Mouse (Mus musculus) thymus, postnatal 25 days (tissue): ENCODE results near the gene Clec11a.

ENCODE experiments used
- DNase-seq: peaks from one replicate; pipeline ENCODE4 v3.0.0; 2022

Clec11a gene

DNA sequence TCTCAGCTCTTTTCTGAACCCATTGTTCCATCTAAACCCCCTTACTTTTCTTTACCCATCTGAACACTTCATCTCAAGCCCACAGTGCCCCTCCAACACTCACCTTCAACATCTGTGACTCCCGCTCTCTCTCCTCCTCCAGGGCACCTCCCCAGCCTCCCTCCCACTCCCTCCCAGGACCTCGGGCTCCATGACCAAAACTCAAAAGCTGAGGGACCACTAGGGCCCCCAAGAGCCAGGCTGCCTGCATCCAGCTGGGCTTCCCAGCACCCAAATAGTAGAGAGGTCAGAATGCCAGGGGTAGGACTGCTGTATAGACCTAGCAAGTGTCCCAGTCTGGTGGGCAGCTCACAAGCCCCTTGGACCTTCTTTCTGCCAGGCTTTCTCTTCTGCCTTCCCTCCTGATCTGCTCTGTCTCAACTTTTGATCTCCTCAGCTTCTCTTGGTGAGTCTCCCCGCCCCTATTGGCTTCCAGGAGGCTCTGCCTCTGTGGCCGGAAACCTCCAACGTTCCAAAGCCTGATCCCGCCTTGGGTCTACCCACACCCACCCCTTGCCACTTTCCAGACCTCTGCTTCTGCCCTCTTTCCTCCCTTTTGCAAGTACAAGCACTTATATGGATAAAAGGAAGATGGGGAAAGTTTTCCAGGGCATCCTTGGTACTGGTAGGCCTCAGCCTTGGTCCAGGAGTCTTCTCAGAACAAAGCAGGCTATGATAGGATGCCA is at the start of gene Clec11a:
Clec11a (minus strand) TSS at position 387 of the 725 bp plus-strand sequence.
- no peak for DNase-seq

DNA sequence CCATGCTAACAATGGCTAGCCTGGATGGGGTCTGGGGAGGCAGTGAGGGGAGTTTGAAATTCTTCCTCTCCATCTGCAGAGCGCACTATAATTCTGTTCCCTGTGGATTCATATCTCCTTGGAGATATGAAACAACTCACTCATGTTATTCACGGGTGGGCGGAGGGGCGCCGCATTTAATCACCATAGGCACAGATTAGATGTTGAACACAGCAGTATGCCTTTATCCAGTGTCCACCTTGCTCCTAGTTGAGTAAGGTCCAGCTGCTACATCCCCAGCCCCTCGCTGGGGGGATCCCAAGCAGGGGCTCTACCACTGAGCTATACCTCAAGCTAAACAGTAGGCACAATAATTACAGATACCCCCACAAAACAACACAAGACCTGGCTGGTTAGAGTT is 48.7 kb upstream of the Clec11a start:
- no peak for DNase-seq

DNA sequence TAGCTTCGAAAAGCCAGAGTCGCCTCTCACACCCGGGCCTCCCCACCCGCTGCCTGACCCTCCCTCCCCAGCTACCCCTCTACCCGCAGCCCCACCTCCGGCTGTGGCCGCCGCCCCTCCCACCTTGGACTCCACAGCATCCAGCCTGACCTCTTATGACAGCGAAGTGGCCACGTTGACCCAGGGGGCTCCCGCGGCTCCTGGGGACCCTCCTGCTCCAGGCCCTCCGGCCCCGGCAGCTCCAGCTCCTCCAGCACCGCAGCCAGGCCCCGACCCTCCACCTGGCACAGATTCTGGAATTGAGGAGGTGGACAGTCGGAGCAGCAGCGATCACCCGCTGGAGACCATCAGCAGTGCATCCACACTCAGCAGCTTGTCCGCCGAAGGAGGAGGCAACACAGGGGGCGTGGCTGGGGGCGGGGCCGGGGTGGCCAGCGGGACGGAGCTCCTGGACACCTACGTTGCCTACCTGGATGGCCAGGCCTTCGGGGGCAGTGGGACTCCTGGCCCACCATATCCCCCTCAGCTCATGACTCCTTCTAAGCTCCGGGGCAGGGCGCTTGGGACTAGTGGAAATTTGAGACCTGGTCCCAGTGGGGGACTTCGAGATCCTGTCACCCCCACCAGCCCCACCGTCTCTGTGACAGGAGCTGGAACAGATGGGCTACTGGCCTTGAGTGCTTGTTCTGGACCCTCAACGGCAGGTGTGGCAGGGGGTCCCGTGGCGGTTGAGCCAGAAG is 47.1 kb upstream of the Clec11a start:
- DNase-seq: no peak

DNA sequence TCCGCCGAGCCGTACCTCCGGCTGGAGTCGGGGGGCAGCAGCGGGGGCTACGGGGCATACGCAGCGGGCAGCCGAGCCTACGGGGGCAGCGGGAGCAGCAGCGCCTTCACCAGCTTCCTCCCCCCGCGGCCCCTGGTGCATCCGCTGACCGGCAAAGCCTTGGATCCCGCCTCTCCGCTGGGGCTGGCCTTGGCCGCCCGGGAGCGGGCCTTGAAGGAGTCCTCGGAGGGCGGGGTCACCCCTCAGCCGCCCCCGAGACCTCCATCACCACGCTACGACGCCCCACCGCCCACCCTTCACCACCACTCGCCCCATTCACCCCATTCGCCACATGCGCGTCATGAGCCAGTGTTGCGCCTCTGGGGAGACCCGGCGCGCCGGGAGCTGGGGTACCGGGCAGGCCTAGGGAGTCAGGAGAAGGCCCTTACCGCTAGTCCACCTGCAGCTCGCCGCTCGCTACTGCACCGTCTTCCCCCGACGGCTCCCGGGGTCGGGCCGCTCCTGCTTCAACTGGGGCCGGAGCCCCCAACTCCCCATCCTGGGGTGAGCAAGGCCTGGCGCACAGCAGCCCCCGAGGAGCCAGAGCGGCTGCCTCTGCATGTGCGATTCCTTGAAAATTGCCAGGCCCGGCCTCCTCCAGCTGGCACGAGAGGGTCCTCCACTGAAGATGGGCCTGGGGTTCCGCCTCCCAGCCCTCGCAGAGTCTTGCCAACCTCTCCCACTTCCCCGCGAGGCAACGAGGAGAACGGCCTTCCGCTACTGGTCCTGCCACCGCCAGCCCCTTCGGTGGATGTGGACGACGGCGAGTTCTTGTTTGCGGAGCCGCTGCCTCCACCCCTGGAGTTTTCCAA is 46.3 kb upstream of the Clec11a start:
- DNase-seq: no peak

DNA sequence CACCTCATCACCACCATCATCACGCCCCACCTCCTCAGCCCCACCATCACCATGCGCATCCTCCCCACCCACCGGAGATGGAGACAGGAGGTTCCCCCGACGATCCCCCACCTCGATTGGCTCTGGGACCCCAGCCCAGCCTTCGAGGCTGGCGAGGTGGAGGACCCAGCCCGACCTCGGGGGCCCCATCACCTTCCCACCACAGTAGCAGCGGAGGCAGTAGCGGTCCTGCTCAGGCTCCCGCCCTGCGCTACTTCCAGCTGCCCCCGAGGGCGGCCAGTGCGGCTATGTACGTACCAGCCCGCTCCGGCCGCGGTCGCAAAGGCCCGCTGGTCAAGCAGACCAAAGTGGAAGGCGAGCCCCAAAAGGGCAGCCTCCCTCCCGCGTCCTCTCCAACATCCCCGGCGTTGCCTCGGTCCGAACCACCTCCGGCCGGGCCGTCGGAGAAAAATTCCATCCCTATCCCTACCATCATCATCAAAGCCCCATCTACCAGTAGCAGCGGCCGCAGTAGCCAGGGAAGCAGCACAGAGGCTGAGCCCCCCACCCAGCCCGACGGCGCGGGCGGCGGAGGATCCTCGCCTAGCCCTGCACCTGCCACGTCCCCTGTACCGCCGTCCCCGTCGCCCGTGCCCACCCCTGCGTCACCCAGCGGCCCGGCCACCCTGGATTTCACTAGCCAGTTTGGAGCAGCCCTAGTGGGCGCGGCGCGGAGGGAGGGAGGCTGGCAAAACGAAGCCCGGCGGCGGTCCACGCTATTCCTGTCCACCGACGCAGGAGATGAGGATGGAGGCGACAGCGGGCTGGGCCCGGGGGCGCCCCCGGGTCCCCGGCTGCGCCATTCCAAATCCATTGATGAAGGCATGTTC is 45.4 kb upstream of the Clec11a start:
- DNase-seq: no peak

DNA sequence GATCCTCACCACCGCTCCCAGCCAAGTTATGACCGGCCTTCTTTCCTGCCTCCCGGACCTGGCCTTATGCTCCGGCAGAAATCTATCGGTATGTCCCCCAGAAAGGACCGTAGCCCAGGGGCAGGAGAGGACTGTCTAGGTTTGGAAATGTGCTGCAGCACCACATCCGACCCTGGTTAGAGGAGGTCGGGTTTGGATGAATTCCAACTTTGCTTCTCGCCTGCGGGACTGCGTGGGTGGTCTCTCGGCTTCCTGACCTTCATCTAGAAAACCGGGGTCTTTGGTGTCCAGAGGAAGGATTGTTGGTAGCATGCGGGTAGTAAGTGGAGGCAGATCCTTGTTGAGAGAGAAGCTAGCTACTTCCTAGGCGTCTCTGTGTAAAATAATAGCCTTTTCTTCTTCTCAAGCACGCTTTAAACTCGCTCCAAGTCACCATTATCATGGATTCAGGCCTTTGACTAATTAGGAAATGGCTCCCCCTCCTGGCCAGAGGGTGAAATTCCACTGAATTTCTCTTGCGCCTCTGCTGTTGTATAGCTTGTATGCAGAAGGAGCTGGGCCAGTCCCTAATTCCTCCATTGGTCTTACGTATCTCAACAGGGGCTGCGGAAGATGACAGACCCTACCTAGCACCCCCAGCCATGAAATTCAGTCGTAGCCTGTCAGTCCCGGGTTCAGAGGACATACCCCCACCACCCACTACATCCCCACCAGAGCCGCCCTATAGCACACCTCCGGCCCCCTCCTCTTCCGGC is 44.4 kb upstream of the Clec11a start:
- DNase-seq: peak; percentile 70

DNA sequence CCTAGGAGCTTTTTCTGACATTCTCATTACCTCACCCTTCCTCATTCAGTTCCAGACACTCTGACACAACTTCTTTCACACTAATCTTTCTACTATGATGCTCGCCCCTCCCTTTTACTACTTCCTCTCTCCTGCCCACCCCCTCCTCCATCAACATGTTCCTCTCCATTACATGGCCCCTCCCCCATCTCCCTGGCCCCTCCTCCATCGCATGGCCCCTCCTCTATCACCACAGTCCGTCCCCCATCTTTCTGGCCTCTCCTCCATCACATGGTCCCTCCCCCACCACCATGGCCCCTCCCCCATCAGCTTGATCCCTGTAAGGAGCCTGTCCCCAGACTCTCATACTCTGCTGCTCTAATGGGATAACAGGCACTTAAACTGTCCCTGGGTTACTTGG is 42.3 kb upstream of the Clec11a start:
- DNase-seq: no peak

DNA sequence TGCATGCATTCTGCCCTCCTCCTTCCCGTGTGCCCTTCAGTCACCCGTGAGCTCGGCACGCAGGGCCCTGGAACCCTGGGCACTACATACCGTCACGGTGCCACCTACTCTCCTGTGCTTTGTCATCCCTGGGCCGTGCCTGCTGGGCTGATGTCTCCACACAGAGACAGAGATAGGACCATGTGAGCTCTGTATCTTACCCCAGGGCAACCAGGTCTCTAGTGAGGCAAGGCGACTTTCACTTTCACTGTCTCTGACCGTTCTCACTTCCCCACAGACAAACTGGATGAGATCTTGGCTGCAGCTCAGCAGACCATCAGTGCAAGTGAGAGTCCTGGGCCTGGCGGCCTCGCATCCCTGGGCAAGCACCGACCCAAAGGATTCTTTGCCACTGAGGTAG is 37.9 kb upstream of the Clec11a start:
- DNase-seq: no peak

DNA sequence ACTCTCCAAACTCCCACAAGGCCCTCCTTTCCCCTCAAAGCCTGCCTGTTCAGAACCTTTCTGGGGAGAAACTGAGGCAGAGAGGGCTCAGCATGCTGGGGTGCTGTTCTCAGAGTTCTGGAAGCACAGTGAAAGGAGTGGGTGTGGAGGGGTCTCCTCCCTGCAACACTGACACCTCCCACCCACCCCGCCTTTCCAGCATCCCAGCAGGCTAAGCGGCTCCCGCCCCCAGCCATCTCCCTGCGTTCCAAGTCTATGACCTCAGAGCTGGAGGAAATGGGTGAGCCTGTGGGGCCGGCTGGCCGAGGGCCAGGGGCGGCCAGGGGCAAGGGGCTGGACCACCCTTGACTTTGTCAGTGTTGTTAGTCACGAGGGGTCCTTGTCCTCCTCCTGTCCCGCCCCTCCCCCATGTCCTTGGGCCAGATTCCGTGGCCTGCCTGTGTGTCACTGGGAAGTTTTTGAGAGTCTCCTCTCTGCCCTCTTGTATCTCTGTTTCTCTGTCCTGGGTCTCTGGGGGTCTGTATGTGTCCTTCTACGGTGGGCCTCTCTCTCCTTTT is 36.8 kb upstream of the Clec11a start:
- DNase-seq: no peak

DNA sequence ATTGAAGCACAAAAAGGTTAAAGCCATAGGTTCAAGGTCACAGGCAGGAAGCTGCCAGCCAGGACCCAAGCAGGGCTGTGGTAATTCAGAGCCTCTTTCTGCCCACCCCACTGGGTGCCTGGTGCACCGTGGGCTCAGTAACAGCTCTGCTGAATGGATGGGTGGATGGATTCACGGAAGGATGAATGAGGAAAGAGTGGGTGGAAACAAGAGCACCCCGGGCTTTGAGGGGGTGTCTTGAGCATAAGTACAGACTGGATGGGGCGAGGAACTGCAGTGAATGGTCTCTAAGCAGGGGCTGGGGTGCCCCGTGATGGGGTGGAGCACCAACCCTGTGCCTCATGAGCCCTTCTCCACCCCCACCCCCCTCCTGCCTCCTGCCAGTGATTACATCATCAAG is 35.0 kb upstream of the Clec11a start:
- no peak for DNase-seq

DNA sequence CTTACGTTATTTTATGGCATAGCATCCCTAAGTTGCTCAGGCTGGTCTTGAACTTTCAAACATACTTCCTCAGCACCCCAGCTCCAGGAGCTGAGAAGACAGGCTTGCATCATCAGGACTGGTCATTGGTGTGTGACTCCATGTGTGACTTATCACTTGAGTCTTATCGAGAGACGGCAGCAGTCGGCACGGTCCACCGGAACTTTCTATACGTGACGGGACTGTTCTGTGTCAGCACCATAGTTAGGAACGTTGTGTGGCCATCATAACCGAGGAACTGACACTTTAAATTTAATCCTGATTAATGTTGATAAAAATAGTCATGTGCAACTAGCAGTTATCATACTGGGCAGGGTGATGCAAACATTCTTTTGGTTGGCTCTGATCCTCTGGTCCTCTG is 34.4 kb upstream of the Clec11a start:
- DNase-seq: no peak

DNA sequence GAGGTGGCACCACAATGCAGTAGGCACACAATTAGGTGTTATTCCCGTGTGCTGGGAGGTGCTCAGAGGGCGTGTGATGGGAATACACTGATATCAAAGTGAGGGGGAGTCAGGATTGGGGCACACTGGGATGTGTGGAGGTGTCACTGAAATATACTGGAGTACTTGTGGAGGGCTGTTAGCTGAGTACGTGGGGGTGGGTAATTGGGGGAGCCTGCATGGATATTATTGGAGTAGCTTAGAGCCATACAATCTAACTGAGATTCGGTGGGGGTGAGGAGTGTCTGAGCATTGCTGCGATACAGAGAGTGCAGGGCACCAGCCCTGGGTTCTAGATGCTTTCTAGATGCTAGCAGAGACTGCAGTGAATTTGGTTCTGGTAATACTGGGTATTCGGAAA is 33.5 kb upstream of the Clec11a start:
- DNase-seq: no peak

DNA sequence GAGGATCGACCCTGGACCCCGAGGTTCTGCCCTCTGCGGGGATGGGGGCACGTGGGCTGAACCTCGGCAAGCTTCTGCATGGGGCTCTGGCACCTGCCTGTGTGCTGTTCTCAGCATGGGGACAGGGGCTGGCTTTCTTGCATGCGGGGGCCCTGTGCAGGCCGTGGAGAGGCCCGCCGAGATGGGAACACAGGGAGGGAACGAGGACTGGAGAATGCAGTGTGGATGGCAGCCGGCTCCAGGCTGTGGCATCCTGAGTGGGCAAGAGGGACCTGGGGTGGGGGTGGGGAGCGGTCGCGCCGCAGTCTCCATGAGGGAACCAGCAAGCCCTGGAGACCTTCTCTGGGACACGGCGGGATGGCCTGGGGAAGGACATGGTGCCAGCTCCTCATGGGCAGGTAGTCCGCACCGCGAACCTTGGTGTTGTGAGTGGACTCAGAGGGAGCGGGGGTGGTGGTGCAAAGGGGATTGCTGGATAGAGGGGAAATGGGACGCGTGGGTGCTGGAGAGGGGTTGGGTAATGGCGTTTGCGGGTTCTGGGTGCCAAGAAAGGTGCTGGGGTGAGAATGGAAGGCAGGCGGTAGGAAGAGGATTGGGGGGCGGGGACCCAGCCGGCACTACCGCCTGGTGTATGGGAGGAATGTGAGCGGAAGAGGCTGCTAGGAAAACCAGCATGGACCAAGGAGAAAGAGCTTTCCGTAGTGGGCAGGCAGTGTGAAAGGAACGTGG is 30.6 kb upstream of the Clec11a start:
- no peak for DNase-seq

DNA sequence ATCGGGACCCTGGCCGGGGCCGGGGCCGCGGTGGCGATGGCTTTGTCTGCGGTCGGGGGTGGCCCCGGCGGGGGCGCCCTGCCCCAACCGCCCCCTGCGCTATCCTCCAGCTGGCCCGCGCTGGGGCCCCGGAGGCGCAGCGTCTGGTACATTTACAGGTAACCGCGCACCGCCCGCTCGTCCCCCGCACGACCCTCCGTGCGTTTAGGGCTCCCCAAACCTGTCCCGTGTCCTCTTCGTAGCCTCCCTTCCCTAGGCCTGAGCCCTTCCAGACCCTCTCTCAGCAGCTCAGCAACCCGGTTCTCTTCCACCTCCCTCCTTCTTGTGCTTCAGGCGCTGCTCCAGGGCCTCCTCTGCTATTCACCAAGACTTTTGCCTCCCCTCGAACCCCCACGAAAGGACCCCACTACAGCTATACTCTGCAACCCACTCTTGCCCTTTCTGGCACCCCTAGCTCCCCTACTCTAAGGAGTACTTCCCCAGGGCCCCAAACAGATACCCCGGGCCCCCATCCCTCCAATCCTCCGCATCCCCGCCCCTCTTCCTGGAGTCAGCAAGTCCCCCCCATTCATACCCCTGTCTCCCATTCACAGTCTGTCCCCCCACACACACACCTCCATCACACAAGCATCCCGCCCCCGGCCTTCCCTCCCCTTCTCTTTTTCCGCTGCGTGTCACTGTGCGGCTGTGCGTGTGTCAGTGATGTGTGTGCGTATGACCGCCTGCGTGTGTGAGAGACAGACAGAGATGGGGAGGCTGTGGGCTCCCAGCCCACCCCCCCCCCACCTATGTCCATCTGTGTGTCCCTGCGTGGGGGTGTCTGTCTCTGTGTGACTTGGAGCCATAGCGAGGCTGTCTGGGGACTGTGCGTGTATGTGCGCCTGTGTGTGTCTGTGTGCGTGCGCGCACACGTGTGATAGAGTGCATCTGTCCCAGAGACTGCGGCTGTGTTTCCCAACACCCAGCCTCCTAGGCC is 29.6 kb upstream of the Clec11a start:
- DNase-seq: no peak

DNA sequence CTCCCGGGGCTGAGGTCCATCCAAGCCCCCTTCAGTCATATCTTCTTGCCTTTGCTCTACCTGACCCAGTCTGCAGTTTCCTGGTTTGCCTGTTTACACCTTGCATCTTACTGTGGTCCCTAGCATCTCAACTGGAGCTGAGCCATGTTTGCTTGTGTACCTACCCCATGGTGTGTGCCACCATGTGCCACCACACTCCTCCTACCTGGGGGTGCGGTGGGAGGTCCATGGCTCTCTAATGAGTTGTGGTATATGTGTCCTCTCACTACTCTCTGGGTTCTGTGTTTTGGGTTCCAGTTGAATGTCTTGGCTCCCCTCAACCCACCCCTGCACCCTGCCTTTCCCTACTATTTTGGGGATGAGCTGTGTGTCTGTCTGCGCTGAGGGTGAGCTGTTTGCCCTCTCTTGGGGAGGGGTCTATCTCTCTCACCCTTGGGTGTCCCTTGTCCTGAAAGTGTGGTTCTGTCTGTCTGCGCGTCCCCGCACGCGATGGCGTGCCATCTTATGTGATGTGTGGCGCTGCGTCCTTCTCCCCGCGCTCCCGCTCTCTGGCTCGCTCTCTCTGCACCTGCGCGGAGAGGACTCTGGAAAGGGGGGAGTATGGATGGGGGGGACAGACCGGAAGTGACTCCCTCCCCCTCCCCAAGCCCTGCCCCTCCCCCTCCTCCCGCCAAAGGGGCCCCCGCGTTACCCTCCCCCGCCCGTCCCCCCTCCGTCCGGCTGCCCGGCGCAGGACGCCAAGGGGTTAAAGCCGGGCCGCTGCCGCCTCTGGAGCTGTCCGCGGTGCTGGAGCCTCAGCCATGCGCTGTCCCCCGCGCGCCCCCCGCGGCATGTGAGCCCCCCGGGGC is 28.6 kb upstream of the Clec11a start:
- DNase-seq: no peak

DNA sequence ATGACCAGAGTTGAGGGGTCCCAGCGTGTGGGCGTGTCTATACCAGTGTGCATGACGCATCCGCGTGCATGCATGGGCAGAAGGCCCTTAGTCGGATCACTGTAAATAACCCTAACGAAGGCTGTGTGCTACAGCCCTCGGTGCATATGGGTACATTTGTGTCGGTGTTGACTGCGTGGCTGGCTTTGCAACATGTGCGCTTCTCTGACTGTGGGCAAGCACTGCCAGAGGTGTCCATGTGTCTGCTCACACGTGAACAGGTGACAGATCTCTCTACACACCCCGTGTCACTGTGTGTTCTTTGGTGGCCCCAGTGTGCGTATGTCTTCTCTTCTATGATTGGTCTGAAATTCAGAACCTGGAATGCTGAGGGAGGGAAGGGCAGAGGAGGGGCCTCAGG is 27.4 kb upstream of the Clec11a start:
- no peak for DNase-seq

DNA sequence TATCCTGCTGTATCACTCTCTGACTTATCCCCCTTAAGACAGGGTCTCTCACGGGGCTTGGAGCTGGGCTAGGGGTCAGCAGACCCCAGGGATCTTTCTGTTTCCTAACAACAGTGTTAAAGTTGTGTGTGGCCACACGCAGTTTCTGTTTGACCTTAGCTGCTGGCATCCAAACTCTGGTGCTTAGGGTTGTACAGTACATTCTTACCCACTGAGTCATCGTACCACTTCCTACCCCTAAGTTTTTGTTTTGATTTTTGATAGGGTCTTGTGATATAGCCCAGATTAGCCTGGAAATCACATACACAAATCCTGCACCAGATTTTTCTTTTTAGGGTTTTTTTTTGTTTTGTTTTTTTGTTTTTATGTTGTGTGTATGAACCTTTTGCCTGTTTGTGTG is 25.6 kb upstream of the Clec11a start:
- DNase-seq: no peak

DNA sequence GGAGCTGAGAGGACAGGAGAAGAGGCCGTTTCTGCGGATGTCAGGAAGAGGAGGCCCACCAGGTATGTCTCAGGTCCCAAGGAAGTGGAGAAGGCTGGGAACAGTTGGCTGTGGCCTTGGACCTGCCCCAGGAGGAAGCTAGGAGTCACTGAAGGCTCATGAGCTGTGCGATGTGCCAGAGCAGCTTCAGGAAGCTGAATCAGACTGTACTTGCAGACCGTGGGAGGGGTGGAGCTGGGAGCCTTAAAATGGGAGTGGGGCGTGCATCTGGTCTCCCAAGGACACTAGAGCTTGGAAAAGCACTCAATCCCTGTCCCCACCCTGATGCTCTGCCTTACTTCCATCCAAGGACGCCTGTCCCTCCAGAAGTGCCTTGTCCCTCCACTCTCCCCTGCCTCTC is 19.9 kb upstream of the Clec11a start:
- no peak for DNase-seq

DNA sequence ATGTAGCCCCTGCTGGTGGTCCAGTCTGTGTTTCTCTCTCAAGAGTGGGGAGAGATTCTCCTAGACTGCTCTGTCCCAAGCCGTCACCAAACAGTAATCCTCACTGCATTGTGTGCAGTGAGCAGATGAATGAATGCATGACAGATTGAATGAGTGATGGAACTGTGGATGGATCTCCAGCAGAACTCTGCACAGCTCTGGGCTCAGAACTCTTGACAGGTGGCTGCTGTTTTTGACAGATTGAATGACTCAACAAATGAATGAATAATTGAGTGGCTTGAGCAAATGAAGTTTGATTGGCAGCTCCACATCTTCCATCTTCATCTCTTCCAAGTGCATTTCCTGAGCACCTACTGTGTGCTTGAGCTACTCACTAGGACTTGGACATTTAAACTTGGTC is 15.6 kb upstream of the Clec11a start:
- DNase-seq: no peak
